Mouse (Mus musculus) kidney, adult 2 months (tissue): ENCODE data around the gene Vasp. TPM values are rescaled to one million over a fixed set of nuclear protein-coding genes. Genes with fewer than 3 reads are reported as not detected.
"Not testable (repeated sequence)": the region's sequence is repeated elsewhere in the genome, so short reads cannot be mapped to it uniquely, and the experiment has no call there.

Experiments
- DNase-seq: peaks from one replicate; pipeline ENCODE4 v3.0.0; 2021
- H3K27ac ChIP-seq: fragments of 200-500 bp; 2 replicates; pipeline ENCODE4 v1.5.1; 2012; ENCODE audit warnings: low read depth, low read length, control low read depth, inconsistent platforms; ENCODE audit not compliant: insufficient read depth
- H3K27me3 ChIP-seq: fragments of 200-500 bp; replicated peaks from 2 replicates; pipeline ENCODE4 v1.6.1; 2012; ENCODE audit warnings: mild to moderate bottlenecking, moderate library complexity, low read length, inconsistent platforms; ENCODE audit not compliant: control insufficient read depth, insufficient read depth
- H3K36me3 ChIP-seq: fragments of 200-500 bp; 2 replicates; pipeline ENCODE4 v1.6.1; 2012; ENCODE audit warnings: mild to moderate bottlenecking, moderate library complexity, low read length, inconsistent platforms; ENCODE audit not compliant: control insufficient read depth, insufficient read depth
- H3K4me1 ChIP-seq: fragments of 200-500 bp; 2 replicates; pipeline ENCODE4 v1.6.1; 2011; ENCODE audit warnings: low read length; ENCODE audit not compliant: control insufficient read depth, insufficient read depth
- H3K4me3 ChIP-seq: fragments of 200-500 bp; 2 replicates; pipeline ENCODE4 v1.5.1; 2011; ENCODE audit warnings: mild to moderate bottlenecking, low read depth, low read length, control low read depth; ENCODE audit not compliant: insufficient read depth
- CTCF ChIP-seq: fragments of 200-500 bp; conservative IDR thresholded peaks from 2 replicates; pipeline ENCODE4 v1.5.1; 2011; ENCODE audit warnings: low read depth, mild to moderate bottlenecking, control low read depth, low read length, moderate library complexity, mixed read lengths; ENCODE audit not compliant: insufficient read depth, insufficient read length
- POLR2A ChIP-seq: fragments of 200-500 bp; IDR thresholded peaks from one replicate; pipeline ENCODE4 v1.6.1; 2011; ENCODE audit warnings: low read depth, low read length, control low read depth
- WGBS: fragments of 180-500 bp; shearing (Covaris S2); methylation state at CpG from one replicate; pipeline ENCODE4 v1.1.7; 2018; 5-methylcytosine and 5-hydroxymethylcytosine counted together
- polyA plus RNA-seq: library from polyadenylated mRNA; depleted of rRNA; stranded (reverse); fragments of >200 nt; gene quantifications from 2 replicates; pipeline ENCODE4 v1.2.3, GENCODE M21; 2012

Vasp gene
- polyA plus RNA-seq, 1 experiment = 71.5 TPM

- peaks cover 3% of the 10 kb centered on the region; the same call in 1 of the 2 replicates for H3K4me1 ChIP-seq
- no peak overlapping the region for H3K27ac ChIP-seq
- peak; percentile 98 for DNase-seq
- peak overlapping the region; percentile 39 for H3K4me3 ChIP-seq
- no peaks in the 10 kb centered on the region for H3K36me3 ChIP-seq
- TF ChIP-seq CTCF = peak; percentile 86
- no peak for TF ChIP-seq POLR2A
- WGBS = 10% methylated on average over 22 of the region's 22 CpGs
- no peaks in the 10 kb centered on the region for H3K27me3 ChIP-seq
Measured at GRCm38 (mm10) chr7:19295503-19296185, 24.0 kb upstream of the Vasp start.

GRCm38 (mm10) chr7:19290969-19291596 lies 19.5 kb upstream of the Vasp start:
- no peak for DNase-seq
- peaks cover 3% of the 10 kb centered on the region; the same call in 1 of the 2 replicates for H3K4me1 ChIP-seq
- no peak for TF ChIP-seq CTCF
- no peak for TF ChIP-seq POLR2A
- no peaks in the 10 kb centered on the region for H3K36me3 ChIP-seq
- WGBS = 7% methylated on average over 20 of the region's 20 CpGs
- H3K27me3 ChIP-seq = no peaks in the 10 kb centered on the region
- H3K27ac ChIP-seq = no peak overlapping the region
- peak overlapping the region; percentile 38 for H3K4me3 ChIP-seq

GRCm38 (mm10) chr7:19284763-19285162 lies 13.1 kb upstream of the Vasp start:
- 20% methylated on average over 4 of the region's 4 CpGs for WGBS
- Histone ChIP-seq H3K27ac (no peak overlapping the region), H3K36me3 (no peaks in the 10 kb centered on the region), H3K27me3 (no peaks in the 10 kb centered on the region), H3K4me1 (no peaks in the 10 kb centered on the region), H3K4me3 (no peak overlapping the region)
- DNase-seq = peak; percentile 55
- TF ChIP-seq CTCF = peak; percentile 62
- TF ChIP-seq POLR2A = no peak

- Histone ChIP-seq H3K27me3 (0 out of 2 replicates have a peak, but pooled peaks cover 2% of the 10 kb centered on the region), H3K4me1 (no peaks in the 10 kb centered on the region), H3K36me3 (no peaks in the 10 kb centered on the region), H3K27ac (no peak overlapping the region), H3K4me3 (no peak overlapping the region)
- no peak for TF ChIP-seq CTCF
- TF ChIP-seq POLR2A = no peak
- DNase-seq = no peak
- WGBS = 33% methylated on average over 14 of the region's 14 CpGs
Measured at GRCm38 (mm10) chr7:19283406-19283804, 11.8 kb upstream of the Vasp start.

GRCm38 (mm10) chr7:19282791-19283405 lies 11.3 kb upstream of the Vasp start:
- peak overlapping the region; percentile 23 for H3K4me3 ChIP-seq
- under 1% methylated on average over 35 of the region's 35 CpGs for WGBS
- DNase-seq = peak; percentile 57
- H3K27ac ChIP-seq = no peak overlapping the region
- no peaks in the 10 kb centered on the region for H3K4me1 ChIP-seq
- TF ChIP-seq CTCF (no peak), POLR2A (no peak)
- H3K36me3 ChIP-seq = no peaks in the 10 kb centered on the region
- 0 out of 2 replicates have a peak, but pooled peaks cover 2% of the 10 kb centered on the region for H3K27me3 ChIP-seq

GRCm38 (mm10) chr7:19282385-19282784 lies 10.8 kb upstream of the Vasp start, which contains the start of gene Rtn2:
TSS of gene Rtn2 (plus strand) at chr7:19282624.
- H3K36me3 ChIP-seq = no peaks in the 10 kb centered on the region
- peak within 1 kb of the TSS; percentile 23 for H3K4me3 ChIP-seq
- H3K27ac ChIP-seq = no peak within 1 kb of the TSS
- no peak for TF ChIP-seq POLR2A
- DNase-seq = peak; percentile 83
- no peaks in the 10 kb centered on the region for H3K4me1 ChIP-seq
- H3K27me3 ChIP-seq = 0 out of 2 replicates have a peak, but pooled peaks cover 2% of the 10 kb centered on the region
- WGBS = 1% methylated on average over 37 of the region's 37 CpGs

- H3K4me1 ChIP-seq, H3K36me3 ChIP-seq, H3K27me3 ChIP-seq, H3K4me3 ChIP-seq, H3K27ac ChIP-seq: not testable (repeated sequence)
- DNase-seq = peak; percentile 54
- peak; percentile 32; the same call in 1 of the 2 replicates for TF ChIP-seq CTCF
- WGBS = 34% methylated on average over 6 of the region's 6 CpGs
Measured at GRCm38 (mm10) chr7:19281680-19282304, 10.2 kb upstream of the Vasp start.
